Mouse (Mus musculus): Measurements from ENCODE around the gene Chst1.

Chst1 gene

DNA sequence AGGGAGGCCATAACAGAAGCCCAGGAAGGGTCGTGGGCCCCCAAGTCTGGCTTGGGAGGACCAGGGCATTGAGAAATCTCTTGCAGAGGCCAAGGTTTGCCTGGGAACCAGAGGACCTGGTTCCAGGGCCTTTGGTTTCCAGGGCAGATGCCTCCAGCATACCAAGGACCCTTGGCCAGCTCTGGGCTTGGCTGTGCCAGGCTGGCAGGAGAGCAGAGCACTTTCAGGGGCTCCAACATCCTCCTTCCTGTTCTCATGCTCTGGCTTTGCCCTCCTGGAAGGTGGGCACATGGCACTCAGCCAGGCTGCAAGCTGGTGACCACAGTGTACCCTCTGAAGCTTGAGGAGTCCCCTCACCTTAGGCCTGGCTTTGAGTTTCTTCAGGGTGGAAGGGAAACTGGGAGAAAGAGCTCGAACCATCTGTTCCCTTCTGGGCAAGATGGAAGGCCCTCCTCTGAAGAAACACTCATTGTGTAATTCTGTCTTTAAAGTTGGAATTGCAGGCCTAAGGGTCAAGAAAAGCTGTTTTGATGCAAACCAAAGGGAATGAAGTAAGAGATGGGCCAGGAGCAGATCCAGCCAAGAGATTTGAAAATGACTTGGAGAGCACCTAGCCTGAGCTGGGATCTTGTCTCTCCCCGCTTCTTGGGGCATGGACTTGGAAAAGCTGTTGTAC, 10.3 kb downstream of the Chst1 start:
- no peak for DNase-seq

DNA sequence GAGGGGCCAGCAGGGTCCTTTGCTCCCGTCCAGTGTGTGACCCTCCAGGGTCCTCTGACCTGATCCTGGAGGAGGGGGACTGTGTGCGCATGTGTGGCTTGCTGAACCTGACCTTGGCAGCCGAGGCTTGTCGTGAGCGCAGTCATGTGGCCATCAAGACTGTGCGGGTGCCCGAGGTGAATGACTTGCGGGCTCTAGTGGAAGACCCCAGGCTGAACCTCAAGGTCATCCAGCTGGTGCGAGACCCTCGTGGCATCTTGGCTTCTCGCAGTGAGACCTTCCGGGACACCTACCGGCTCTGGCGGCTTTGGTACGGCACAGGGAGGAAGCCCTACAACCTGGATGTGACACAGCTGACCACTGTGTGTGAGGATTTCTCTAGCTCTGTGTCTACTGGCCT, 14.1 kb downstream of the Chst1 start:
- DNase-seq = no peak

DNA sequence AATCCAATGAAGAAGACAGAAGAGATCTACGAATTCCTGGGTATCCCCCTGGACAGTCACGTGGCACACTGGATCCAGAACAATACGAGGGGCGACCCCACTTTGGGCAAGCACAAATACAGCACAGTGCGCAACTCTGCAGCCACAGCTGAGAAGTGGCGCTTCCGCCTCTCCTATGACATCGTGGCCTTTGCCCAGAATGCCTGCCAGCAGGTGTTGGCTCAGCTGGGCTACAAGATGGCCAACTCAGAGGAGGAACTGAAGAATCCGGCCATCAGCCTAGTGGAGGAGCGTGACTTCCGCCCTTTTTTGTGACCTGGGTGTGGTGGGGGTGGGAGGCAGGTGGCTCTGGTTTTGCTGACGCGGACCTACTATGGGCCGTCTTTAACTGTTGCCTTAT, 14.6 kb downstream of the Chst1 start:
- no peak for DNase-seq

DNA sequence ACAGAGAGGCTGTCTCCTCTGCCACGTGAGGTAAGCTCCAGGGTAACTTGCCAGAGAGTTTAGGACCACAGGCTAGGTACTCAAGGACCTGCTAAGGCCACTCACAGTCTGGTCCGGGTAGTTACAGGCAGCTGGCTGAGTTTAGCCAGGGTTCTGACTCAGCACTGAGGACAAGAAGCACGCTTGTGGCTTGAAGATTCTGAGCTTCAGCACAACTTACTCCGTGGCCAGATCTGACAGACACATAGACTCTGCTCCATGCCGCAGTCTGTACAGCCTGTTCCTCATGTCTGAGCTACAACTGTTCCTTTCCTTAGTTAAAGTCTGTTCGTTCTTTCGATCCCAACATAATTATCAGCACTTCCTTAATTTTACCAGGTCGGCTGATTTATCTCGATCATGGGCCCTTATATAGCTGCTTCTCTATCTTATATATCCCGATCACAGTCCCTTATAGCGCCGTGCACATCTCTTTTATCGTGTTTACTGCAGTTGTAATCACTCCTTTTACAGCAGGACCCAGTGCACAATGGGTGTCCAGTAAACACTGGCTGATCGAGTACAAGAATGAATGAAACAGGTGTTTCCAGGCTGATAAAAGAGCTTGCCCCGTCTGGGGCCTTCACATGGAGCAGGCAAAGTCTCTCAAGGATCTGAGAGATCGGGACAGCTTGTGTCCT, 17.7 kb downstream of the Chst1 start:
- no peak for DNase-seq

DNA sequence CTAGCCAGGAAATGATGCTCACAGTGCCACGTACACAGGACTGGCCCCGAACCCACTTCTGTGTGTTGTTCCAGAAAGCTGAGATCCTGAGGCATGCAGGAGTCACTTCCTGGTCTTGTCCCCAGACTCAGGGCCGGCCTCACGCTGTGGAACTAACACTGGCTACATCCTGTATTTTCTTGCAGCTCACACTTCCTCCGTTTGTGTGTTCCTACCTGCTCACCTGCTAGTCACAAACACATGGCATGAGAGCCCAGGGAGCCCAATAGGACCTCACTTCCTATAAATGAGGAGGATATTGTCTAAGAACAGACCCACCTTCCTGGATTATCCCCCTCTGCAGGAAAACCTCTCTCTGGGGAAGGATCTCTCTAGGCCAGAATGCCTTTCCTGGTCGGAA, 18.5 kb downstream of the Chst1 start:
- no peak for DNase-seq

DNA sequence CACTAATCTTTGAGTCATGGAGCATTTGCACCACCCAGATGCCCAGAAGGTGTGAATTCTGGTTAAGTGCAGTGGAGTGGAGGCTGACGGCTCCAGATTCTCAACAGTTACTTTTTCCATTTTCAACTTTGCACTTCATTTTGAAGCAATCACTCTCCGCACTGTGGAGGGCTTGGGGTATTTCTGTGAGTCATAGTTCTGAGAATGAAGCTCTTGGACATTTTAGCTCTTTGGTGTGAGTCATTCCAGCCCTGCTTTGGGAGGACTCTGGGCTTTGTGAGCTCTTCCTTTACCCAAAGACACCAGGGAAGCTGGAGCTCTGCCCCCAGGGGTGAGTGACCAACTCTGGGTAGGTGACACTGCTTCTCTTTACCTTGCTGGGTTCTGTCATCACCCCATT, 28.1 kb downstream of the Chst1 start:
- no peak for DNase-seq

DNA sequence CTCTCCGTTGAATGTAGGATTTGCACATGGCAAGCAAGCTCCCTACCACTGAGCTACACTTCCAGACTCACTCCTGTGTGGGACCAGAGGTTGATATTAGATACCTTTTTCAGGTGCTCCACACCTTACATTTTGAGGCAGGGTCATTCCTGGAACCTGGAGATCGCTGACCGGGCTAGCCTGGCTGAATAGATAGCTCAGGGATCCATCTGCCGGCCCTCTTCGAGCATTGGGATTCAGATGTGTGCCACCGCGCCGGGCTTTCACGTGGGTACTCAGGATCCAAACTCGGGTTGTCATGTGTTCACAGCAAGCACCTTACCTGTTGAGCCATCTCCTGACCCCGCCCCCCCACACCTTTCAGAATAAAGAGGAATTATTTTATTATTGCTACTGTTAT, 31.3 kb downstream of the Chst1 start:
- DNase-seq = no peak

DNA sequence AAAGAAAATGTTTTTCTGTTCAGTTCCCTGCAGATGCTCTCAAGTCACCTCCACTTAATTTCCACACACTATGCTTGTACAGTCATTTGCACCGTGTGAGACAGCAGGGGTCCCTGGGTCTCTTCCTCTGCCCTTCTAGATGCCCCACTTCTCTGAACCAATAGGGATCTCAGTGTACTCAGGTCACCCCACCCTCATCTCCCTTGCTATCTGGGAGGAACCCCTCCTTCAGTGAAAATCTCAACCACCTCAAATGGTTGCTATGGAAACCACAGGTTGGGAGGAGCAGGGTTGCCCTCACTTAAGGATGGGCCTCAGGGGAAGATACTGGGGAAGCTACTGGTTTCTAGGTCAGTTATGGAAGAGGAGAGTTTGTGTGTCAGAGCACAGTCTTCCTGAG, 32.5 kb downstream of the Chst1 start:
- no peak for DNase-seq

DNA sequence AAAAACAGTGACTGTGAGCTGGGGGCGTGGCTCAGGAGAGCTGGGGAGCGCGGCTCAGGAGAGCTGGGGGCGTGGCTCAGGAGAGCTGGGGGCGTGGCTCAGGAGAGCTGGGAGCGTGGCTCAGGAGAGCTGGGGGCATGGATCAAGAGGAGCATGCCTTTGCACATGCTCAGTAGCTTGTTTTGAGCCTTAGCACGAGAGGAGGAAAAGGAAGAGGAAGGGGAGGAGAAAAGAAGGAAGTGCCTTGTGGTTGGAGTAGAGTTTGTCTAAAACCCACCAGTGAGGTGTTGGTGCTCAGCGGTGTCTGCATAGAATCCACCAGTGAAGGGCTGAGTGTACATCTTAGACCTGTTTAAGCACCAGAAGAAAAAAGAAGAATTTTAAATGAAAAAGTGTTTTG, 41.0 kb downstream of the Chst1 start:
- peak; percentile 34 to 39 for DNase-seq

DNA sequence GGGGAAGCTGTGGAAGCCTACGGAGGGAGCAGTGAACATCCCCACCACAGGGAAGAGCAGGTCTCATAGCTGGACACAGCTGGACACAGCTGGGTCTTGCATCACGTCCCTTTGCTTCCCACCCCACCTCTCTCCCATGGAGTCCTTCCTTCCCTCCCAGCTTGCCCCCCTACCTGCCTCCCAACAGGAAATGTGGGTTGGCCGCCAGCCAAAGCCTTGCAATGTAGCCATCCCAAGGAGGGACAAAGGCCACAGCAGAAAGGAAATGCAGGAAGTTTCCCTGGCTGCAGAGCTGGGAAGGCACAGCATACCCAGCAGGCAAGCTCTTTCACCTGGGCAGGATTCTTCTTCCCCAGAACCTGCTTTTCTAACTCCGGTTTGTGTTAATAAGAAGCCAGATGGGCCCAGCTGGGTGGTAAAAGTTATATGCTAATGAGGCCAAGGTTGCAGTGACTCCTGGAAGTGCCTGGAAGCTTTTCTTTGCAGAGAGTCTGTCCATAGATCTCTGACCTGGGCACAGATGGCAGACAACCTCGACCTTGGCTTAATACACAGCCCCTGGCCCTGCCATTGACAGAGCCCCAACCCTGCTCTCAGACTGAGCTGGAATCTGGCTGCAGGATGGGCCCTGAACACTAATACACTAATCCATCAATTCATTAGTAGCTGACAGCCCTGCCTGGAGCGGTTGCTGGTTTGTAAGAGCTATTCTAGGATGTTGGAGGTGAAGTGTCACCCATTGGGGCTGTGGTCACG, 46.0 kb downstream of the Chst1 start:
- peak; percentile 88 to 92 for DNase-seq

DNA sequence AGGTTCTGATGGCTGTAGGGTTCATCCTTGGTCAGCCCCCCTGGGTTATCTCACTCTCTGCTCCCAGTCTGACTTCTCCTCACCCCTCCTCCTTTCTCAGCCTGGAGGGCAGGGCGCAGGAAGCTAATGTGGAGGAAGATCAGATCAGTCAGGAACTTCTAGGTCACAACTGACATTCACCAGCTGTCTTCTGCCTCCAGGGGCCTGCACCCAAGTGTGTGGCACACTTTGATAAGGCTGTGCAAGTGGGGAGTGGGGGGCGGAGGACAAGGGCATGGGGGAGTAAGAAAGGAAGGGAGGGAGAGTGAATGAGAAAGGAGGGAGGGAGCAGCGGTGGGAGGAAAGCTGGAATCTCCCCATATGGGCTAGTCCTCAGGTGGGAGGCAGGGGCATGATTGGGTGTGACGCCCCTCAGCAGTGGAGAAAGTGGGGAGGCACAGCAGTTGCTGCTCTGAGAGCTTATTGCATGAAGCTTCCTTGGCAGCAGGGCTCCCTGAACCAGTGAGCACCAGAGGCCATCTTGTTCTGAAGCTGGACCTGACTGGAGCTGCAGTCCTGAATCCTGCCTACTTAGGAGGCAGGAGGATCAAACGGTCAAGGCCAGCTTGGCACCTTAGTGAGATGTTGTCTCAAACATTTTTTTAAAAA, 49.8 kb downstream of the Chst1 start:
- peak; percentile 8 to 25 for DNase-seq

DNA sequence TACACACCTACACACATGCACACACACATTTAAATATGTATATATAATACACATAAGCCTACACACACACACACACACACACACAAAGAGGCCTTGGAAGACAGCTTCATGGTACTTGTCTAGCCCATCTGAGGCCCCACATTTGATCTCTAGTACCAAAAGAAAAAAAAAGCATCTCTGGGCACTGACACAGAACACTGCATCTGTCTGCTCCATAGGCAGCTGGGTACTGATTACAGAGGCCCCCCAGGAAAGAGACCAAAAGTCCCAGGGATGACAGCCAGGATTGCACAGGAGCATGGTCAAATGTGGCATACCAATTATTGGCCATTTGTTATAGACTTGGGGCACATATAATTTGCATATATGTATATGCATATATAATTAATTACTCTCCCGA, 50.9 kb downstream of the Chst1 start:
- DNase-seq = no peak

DNA sequence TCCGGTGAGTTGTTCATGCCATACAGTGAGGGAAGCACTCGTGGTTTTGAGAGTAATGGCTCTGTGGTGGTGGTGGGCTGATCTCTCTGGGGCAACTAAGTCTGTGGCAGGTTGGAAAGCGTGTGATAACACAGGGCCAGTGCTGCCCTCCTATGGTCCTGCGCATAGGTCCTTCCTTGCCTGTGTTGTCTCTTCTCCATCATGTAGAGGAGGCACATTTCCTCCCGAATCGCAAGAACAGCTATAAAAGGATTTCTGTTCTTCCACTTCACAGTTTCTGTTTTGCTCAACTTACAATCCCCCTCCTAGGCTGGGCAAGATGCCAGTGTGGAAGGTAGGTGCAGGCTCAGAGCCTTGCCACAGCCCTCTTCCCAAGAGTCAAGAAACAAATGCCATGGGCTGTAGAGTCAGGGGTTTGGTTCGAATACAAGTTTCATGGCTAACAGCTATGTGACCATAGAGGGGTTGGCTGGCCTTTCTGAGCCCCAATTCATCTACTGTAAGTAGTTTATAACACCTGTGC, 51.8 kb downstream of the Chst1 start:
- DNase-seq = no peak

DNA sequence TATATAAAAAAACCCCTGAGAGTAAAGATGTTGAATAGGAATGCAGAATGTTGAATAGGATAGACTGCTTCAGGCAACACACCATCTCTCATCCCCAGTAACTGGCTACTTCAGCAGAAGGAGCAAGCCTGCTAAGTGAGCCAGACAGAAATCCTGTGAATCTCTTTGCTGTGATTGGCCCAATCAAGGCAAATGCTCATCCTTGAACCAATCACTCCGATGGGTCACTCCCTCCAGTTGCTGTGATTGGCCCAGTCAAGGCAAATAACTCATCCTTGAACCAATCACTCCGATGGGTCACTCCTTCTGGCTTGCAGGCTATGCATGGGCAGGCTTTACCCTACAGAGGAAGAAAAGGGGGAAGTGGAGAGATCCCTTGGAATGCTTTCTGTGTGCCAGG, 57.7 kb downstream of the Chst1 start:
- no peak for DNase-seq

DNA sequence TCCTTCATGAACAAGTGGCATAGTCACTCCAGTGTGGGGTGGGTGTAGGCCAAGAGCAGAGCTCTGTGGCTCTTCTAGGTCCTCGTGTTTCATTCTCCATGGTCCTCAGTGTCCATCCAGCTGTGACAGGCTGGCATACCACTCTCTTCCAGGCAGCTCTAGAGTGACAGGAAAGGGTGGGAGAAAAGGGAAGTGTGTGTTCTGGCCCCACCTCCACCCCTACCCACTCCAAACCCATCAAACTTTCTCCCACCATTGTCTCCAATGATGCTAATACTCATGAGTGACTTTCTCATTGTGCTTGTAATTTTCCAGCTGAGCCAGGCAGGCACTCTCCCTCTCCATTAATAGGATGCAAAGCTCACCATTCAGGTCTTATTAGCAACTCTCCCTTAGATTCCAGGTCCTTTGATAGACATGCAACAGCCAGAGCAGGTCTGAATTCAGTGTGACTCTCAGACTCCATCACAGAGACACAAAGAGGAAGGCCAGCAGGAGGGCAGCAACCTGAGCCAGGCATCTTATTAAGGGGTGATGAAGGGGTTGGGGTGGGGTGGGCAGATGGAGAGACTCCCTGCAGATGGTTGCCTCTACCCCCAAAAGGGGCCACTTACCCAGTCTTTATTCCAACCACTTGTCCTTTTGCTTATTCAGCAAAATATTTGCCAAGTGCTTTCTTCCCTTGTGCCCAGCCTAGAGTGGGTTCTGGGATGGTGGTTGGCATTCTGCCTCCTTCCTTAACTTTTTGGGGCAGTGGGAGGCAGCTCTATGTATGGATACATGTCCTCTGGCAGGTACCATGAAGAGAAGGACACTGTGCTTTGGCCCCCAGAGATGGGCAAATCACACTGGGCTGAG, 59.0 kb downstream of the Chst1 start:
- no peak for DNase-seq

DNA sequence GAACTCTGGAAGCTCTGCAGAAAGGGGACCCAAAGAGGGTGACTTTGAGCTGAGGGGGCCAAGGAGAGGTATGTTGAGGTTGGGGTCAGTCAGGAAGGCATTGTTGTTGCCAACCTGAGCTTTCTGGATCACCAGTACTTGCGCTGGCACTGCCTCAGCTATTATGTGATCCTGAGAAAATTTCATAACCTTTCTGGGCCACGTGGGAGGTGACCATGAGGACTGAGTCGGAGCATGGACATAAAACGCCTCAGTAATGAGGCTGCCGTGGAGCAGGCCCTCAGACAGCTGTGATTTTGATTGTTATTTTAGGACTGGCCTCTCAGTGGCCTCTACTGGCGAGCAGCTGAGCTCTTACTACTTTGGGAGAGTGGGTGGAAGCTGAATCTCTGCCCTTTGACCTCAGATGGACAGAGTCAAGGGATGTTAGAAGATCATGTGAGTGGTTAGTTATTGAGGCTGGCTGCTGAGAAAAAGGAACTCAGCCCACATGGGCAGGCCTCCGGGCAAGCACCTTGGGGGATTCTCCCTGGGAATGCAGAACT, 60.1 kb downstream of the Chst1 start:
- peak; percentile 52 to 71 for DNase-seq

DNA sequence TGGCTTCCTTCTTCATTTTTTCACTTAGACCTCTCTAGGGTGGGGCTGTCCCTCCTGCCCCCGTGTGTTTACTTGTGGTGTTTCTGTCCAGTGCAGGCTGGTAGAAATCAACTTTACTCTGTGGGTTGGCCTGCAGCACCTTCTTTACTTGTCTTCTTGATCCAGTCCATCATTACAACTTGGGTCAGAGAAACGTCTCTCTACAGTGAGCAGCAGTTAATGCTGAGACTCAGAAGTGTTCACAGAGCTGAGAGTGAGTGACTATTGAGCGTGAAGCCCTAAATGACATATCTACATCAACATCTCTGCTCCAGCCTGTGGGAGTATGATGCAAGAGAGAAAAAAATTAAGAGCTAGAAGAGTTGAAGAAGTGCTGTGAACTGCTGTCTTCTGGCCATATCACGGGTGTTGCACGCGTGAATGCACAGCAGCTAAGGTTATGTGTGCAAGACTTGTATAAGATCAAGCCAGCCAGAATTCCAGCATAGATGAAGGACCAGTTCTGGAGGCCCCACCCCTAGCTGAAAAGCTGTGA, 63.1 kb downstream of the Chst1 start:
- DNase-seq = no peak
